Mouse (Mus musculus) spleen, embryonic (tissue): ENCODE data around the gene Gnb1.

ENCODE experiments used
- CTCF ChIA-PET: fragments of 350-600 bp; sonication (Branson Sonifier 250); formaldehyde crosslinking; loops from one replicate; lab custom pipeline; 2022; lab: Charles Lee

Gnb1 gene

GRCm38 (mm10) chr4:155482733-155483540 is 8.2 kb upstream of the Gnb1 start:
- CTCF ChIA-PET = interaction anchor here (0.5 to 1.2 kb wide), 5 partner anchors 11 to 464 kb away, joined by 3 read pairs; no protein-coding TSS in a partner anchor

- CTCF ChIA-PET = no interaction called here
Measured at GRCm38 (mm10) chr4:155485521-155485920, 5.6 kb upstream of the Gnb1 start.

GRCm38 (mm10) chr4:155487746-155488145 is 3.4 kb upstream of the Gnb1 start:
- CTCF ChIA-PET = no interaction called here

GRCm38 (mm10) chr4:155488232-155489025 is 2.7 kb upstream of the Gnb1 start:
- CTCF ChIA-PET = no interaction called here

- CTCF ChIA-PET = no interaction called here
Measured at GRCm38 (mm10) chr4:155489101-155489970, 1.8 kb upstream of the Gnb1 start.

DNA sequence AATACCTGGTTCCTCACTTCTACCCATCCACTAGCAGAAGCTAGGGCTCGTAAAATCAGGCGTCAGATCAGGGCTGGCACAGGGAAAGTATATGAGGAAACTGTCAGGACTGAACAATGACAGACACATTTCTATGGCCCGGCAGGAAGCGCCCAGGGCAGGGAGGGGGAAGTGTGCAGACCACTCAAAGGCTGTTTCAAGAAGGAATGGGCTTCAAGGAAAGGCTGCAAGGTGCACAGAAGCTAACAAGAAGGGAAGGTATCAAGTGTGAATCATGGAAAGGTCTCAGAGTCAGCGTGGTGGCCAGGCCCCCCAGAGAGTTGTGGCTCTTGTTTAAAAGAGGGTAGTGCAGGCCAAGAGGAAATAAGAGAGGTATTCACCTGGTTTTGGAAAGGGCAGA is 705 bp upstream of the Gnb1 start:
- CTCF ChIA-PET = no interaction called here

DNA sequence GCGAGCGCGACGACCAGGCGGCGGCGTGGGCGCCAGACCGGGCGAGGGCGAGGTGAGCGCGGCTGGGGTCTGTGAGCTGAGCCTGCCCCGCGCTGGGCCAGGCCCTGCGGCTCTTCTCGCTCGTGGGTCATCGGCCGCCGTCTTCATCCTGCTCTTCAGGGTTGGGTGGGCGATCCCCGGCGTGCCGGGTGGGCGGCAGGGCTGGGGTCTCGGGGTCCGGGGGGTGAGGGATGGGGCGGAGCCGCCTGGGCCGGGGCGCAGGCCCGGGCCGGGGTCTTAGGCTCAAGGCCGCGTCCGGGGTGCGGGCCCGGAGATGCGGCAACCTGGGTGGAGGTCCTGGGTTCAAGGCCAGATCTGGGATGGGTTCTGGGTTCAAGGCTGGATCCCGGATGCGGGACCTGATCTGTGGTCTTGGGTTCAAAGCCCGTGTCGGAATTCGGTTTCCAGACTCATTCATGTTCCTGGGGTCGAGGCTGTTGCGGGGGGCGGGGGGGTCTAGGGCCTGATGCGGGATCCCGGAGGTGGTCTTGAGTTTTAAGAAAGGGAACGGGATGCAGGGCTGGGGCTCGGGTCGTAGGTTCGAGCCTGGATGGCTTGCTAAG is 469 bp downstream of the Gnb1 start:
- CTCF ChIA-PET = no interaction called here

GRCm38 (mm10) chr4:155492131-155492633 is 1.0 kb downstream of the Gnb1 start:
- CTCF ChIA-PET = no interaction called here

DNA sequence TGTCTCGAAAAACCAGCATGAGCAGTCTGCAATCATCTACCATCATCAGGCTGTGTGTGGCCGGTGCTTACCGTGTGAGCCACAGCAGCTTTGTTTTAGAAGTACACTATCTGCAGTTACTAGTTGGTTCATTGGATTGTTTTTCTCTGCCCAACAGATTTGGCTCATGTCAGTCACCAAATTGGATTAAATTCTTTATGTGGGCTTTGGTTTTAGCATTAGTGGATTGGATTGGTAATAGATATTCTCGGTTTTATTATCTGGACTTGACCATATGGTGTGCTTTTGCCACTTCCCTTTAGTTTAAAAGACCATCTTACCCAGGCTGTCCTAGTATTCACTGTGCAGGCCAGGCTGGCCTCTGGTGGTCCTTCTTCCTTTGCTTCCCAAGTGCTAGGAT is 3.7 kb downstream of the Gnb1 start:
- CTCF ChIA-PET = no interaction called here

DNA sequence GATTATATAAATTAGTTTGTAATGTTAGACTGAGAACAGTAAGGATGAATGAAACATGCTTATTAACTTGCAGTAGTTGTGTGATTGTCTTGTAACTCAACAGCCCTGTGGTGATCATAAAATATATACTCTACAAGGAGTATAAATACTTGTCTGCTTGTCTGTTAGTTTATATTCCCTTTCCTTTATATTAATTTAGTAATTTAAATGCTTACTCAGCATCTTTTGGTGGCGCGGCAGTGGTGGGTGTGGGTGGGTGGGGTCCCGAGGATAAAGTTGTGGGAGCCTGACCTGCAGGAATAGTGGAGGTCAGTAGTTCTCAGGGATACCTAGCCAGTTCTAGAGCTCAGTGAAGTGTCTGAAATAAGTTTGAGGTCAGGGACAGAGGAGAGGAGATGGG is 6.8 kb downstream of the Gnb1 start:
- CTCF ChIA-PET = no interaction called here

DNA sequence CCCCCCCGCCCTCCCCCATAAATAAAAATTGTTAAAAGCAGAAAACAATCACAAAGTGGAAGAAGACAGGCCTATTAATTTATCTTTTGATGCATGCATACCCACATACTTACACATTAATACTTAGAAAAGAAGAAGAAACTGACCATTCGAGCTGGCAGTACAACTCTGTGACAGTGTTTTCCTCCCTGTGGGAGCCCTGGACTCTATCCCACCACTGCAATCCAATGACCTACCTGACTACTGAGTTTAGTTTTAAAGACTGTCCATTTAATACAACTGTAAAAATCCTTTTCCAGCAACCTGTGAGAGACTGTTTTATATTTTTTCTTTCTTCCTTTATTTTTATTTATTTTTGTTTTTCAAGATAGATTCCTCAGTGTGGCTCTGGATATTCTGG is 10.0 kb downstream of the Gnb1 start:
- CTCF ChIA-PET = no interaction called here

DNA sequence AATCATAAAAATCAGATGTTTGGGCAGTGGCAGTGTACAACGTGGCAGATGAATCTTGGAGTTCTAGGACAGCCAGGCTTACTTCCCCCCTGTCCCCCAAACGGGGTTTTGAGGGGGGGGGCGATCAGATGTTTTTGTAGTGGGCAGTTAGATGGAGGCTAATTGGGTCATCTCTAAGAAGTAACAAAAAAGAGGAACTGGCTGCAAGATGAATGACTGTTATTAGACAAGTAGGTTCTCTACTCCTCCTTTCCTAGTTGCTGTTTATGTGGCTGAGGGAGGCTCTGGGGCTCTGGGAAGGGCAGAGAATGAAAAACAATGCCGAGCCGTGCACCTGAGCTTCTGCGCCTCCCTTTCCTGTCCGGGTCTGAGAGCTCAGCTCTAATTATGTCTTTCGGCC is 13.9 kb downstream of the Gnb1 start:
- CTCF ChIA-PET = interaction anchor here (0.8 kb wide), 1 partner anchor 12 kb away, joined by 3 read pairs; no protein-coding TSS in a partner anchor

DNA sequence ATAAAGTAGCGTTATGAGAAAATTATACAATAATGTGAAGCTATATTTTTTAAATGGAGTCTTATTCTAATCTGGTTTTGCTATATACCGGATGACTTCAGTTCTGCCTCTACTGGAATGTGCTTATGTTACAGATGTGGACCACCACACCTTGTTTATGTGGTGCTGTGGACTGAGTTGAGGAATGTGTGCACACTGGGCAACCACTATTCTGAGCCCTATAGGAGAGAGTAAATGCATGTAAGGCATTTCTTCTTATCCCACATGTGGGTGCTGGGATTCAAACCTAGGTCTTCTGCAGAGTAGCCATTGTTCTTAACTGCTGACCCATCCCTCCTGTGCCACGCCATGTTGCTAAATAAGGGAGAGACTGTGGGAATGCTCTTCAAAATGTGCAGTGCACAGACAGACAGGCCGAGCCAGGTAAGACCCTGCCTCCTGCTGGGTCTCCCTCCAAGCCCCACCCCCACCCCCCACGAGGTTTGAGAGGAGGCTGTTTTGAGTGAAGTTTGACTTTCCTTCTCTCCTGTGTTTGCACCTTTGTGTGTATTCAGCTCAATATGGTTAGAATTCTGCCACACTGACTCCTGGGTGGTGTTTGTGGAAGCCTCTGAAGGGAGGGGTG is 14.6 kb downstream of the Gnb1 start:
- CTCF ChIA-PET = interaction anchor here (0.6 to 0.8 kb wide), 3 partner anchors 12 to 56 kb away, joined by 3 to 14 read pairs (median 3); partner anchors contain the start of gene Nadk

- CTCF ChIA-PET = no interaction called here
Measured at GRCm38 (mm10) chr4:155508614-155509013, 17.5 kb downstream of the Gnb1 start.

GRCm38 (mm10) chr4:155510981-155511380 is 19.8 kb downstream of the Gnb1 start:
- CTCF ChIA-PET = interaction anchor here (0.6 kb wide), 1 partner anchor 26 kb away, joined by 3 read pairs; no protein-coding TSS in a partner anchor

- CTCF ChIA-PET = interaction anchor here (0.5 kb wide), 1 partner anchor 246 kb away, joined by 4 read pairs; the partner anchor contains the start of gene Atad3a
Measured at GRCm38 (mm10) chr4:155514810-155515209, 23.6 kb downstream of the Gnb1 start.

GRCm38 (mm10) chr4:155517948-155518517 is 26.9 kb downstream of the Gnb1 start:
- CTCF ChIA-PET = interaction anchor here (0.6 kb wide), 2 partner anchors 178 to 266 kb away, joined by 9 to 12 read pairs; no protein-coding TSS in a partner anchor

- CTCF ChIA-PET = no interaction called here
Measured at GRCm38 (mm10) chr4:155522327-155522726, 31.2 kb downstream of the Gnb1 start.

- CTCF ChIA-PET = interaction anchor here (0.5 to 0.6 kb wide), 2 partner anchors 37 to 648 kb away, joined by 3 to 9 read pairs; no protein-coding TSS in a partner anchor
Measured at GRCm38 (mm10) chr4:155525751-155526150, 34.6 kb downstream of the Gnb1 start.

DNA sequence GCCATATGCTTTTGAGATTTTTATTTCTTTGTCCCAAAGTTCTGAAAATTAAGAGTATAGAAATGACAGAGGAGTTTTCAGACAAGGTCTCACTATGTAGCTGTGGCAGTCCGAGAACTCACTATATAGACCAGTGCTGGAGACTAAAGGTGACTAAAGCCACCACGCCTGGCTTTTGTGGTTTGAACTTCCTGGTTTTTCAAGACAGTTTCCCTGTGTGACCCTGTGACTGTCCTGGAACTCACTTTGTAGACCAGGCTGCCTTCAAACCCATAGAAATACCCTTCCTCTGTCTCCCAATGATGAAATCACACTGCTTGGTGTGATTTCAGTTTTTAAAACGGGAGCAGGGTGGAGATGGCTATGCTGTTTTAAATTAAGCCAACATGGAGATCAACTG is 38.1 kb downstream of the Gnb1 start:
- CTCF ChIA-PET = no interaction called here
